8 mouse cellular contexts compared by ENCODE assay signal in genomic region chr9:103092248-103092647, GRCm38 (mm10). TPM values are rescaled to one million over a fixed set of nuclear protein-coding genes. Genes with fewer than 3 reads are reported as not detected.
DNase-seq lines count a peak whose midpoint lies in the region; ATAC-seq lines count a peak whose summit lies in the region.

No protein-coding gene starts in this region.

- no peaks in the 10 kb centered on the region for H3K27me3 ChIP-seq in hindbrain, embryonic 14.5 days (ENCODE audit: control insufficient read depth, insufficient read depth, low read length)

- ATAC-seq in hindbrain, embryonic 14.5 days (ENCODE audit: low FRiP score), result peak; percentile 91
- peak; percentile 100 for ATAC-seq in megakaryocyte, adult 5-6 weeks (ENCODE audit: poor library complexity, severe bottlenecking)

- H3K9ac ChIP-seq in hindbrain, embryonic 14.5 days, result peak overlapping the region; percentile 62

- peak; percentile 94 for DNase-seq in ZHBTc4 (ENCODE audit: low read depth, low spot score)
- peak; percentile 87 to 88 for DNase-seq in cerebellum, postnatal 36 days
- peak; percentile 57 for DNase-seq in gastrocnemius, adult 18-20 months (ENCODE audit: low spot score)
- DNase-seq in hindbrain, embryonic 14.5 days (ENCODE audit: low spot score), result peak; percentile 89
- DNase-seq in left cerebral cortex, adult 8-10 months (ENCODE audit: low spot score in 2 of 2), result peak; percentile 57 to 66
- DNase-seq in retina, postnatal 7 days (ENCODE audit: low read depth, low spot score), result peak; percentile 74
- DNase-seq in urinary bladder, postnatal 4 days (ENCODE audit: low spot score in 2 of 2), result peak; percentile 67 to 82

- H3K36me3 ChIP-seq in hindbrain, embryonic 14.5 days (replicated peaks; ENCODE audit: control insufficient read depth, insufficient read depth), result no peaks in the 10 kb centered on the region

- H3K4me2 ChIP-seq in hindbrain, embryonic 14.5 days (replicated peaks), result peak overlapping the region; percentile 67

- no peak overlapping the region for H3K27ac ChIP-seq in hindbrain, embryonic 14.5 days

- WGBS in hindbrain, embryonic 14.5 days, result 0% methylated on average over 19 of the region's 19 CpGs

- peak overlapping the region; percentile 38 for H3K4me3 ChIP-seq in hindbrain, embryonic 14.5 days (replicated peaks; ENCODE audit: low read length)

- no peaks in the 10 kb centered on the region; the same call in 1 of the 2 replicates for H3K4me1 ChIP-seq in hindbrain, embryonic 14.5 days (replicated peaks; ENCODE audit: control insufficient read depth, insufficient read depth, low read length)

- H3K9me3 ChIP-seq in hindbrain, embryonic 14.5 days (ENCODE audit: control insufficient read depth, low read length), result no peaks in the 10 kb centered on the region

RNA-seq across cellular contexts. Expression of gene Rab6b, which starts 19.3 kb away (rescaled TPM):
- 1 to 10 TPM in 1 of 2 experiments, under 1 TPM in 1; 0.64 to 1.2 TPM for total RNA-seq in gastrocnemius, adult 18-20 months (2021)
- 80.7 and 92.0 TPM in 2 replicates for polyA plus RNA-seq in hindbrain, embryonic 14.5 days (2014; fragmentation: Nextera tagmentation; extraction: Ambion mirVana)
- total RNA-seq in left cerebral cortex, adult 8-10 months (2022), result 100 to 1,000 TPM; 503 to 577 (median 528) TPM
- total RNA-seq in megakaryocyte, adult 5-6 weeks (2015), result 0.84 and 1.2 TPM in 2 replicates
- total RNA-seq in megakaryocyte, adult 5-6 weeks (2017), result 0.15 and 0.41 TPM in 2 replicates

Comparison
In these comparisons a context has a peak if more than half of its experiments do, and no peak if none do; other contexts are left out.
1. RNA of gene Rab6b, which starts 19.3 kb away (total RNA-seq): 503 to 577 TPM in left cerebral cortex, adult 8-10 months; 0.15 to 1.2 TPM in megakaryocyte, adult 5-6 weeks and 0.64 to 1.2 TPM in gastrocnemius, adult 18-20 months; every median in the first group is over 100 times any median in the second.
2. Peak in every context shown above with its lines, with median percentiles within 50 percentile points of each other: DNase-seq.